Mouse (Mus musculus): Measurements from ENCODE around the gene Chst1. TPM values are rescaled to one million over a fixed set of nuclear protein-coding genes. Genes with fewer than 3 reads are reported as not detected.

The Chst1 gene
- polyA plus RNA-seq, 3 experiments from 2014 or later: not detected

Other genes starting within 250 kb of the Chst1 start
- gene Pex16, start 225.0 kb upstream of the Chst1 start, polyA plus RNA-seq (2017; shearing (Covaris generic)): 10 to 100 TPM; 42.8 to 53.8 (median 53.3) TPM
- 1 to 10 TPM in 1 of 3 experiments, under 1 TPM in 1, not detected in 1; 0.23 to 1.3 TPM for gene Large2, start 224.8 kb upstream of the Chst1 start, polyA plus RNA-seq (2017; shearing (Covaris generic))
- gene 1700029I15Rik, start 217.2 kb upstream of the Chst1 start, polyA plus RNA-seq (2017; shearing (Covaris generic)): 1 to 10 TPM; 3.2 to 3.7 (median 3.7) TPM
- gene Mapk8ip1, start 198.4 kb upstream of the Chst1 start, polyA plus RNA-seq (2017; shearing (Covaris generic)): under 1 TPM; 0.43 to 0.92 (median 0.82) TPM
- gene Cry2, start 165.7 kb upstream of the Chst1 start, polyA plus RNA-seq (2017; shearing (Covaris generic)): 10 to 100 TPM in 1 of 3 experiments, 1 to 10 TPM in 2; 3.5 to 10.2 (median 6.9) TPM
- gene Slc35c1, start 139.2 kb upstream of the Chst1 start, polyA plus RNA-seq (2017; shearing (Covaris generic)): 10 to 100 TPM; 35.1 to 53.1 (median 38.8) TPM

Data from inflammation-experienced regulatory T-cells, adult 6 months (primary cell).